Mouse (Mus musculus) embryonic fibroblast, embryonic 13.5 days (primary cell): ENCODE results near the gene Rhox2b. TPM values are rescaled to one million over a fixed set of nuclear protein-coding genes. Genes with fewer than 3 reads are reported as not detected.
"Not testable (repeated sequence)": the region's sequence is repeated elsewhere in the genome, so short reads cannot be mapped to it uniquely, and the experiment has no call there.

Experiments used
- H3K27ac ChIP-seq: 2 replicates; pipeline ENCODE4 v1.5.1; 2012; ENCODE audit warnings: low read length, control low read depth, inconsistent platforms; ENCODE audit not compliant: insufficient read depth
- H3K4me1 ChIP-seq: 2 replicates; pipeline ENCODE4 v1.6.1; 2011; ENCODE audit warnings: low read length; ENCODE audit not compliant: control insufficient read depth, insufficient read depth
- H3K4me3 ChIP-seq: 2 replicates; pipeline ENCODE4 v1.5.1; 2011; ENCODE audit warnings: mild to moderate bottlenecking, control low read depth, low read length; ENCODE audit not compliant: insufficient read depth
- polyA plus RNA-seq: library from polyadenylated mRNA; stranded (reverse); fragments of >200 nt; gene quantifications from 2 replicates; pipeline ENCODE4 v1.2.4, GENCODE M21; 2011; ENCODE audit warnings: low read depth; ENCODE audit not compliant: missing spikeins, insufficient read length

Gene Rhox2b
- polyA plus RNA-seq, result not detected in 2 replicates

GRCm38 (mm10) chrX:37411767-37412166 lies at the start of gene Rhox2b:
Rhox2b (plus strand) TSS chrX:37412067.
- H3K4me3 ChIP-seq, H3K27ac ChIP-seq, H3K4me1 ChIP-seq: not testable (repeated sequence)

- H3K4me1 ChIP-seq, H3K27ac ChIP-seq, H3K4me3 ChIP-seq: not testable (repeated sequence)
Observed at GRCm38 (mm10) chrX:37379728-37380127, 32.1 kb upstream of the Rhox2b start, which contains the start of gene Rhox3a2. Rhox3a2 (plus strand) TSS chrX:37380028.

GRCm38 (mm10) chrX:37390548-37390947 lies 21.3 kb upstream of the Rhox2b start, which contains the start of gene Rhox4a2:
Rhox4a2 (plus strand) TSS chrX:37390848.
- not testable (repeated sequence) for H3K4me3 ChIP-seq

GRCm38 (mm10) chrX:37432194-37432593 lies 20.3 kb downstream of the Rhox2b start, which contains the start of gene Rhox4b:
Rhox4b (plus strand) TSS chrX:37432494.
- not testable (repeated sequence) for H3K4me1 ChIP-seq, H3K27ac ChIP-seq, H3K4me3 ChIP-seq

More at GRCm38 (mm10) chrX:37390548-37390947, 21.3 kb upstream of the Rhox2b start, which contains the start of gene Rhox4a2:
- H3K4me1 ChIP-seq, H3K27ac ChIP-seq: not testable (repeated sequence)

- not testable (repeated sequence) for H3K4me1 ChIP-seq, H3K4me3 ChIP-seq, H3K27ac ChIP-seq
Observed at GRCm38 (mm10) chrX:37453380-37453779, 41.5 kb downstream of the Rhox2b start, which contains the start of gene Rhox2c. Rhox2c (plus strand) TSS chrX:37453680.

GRCm38 (mm10) chrX:37458285-37458684 lies 46.4 kb downstream of the Rhox2b start, which contains the start of gene Rhox3c:
Rhox3c (plus strand) TSS chrX:37458585.
- H3K4me1 ChIP-seq, H3K27ac ChIP-seq, H3K4me3 ChIP-seq: not testable (repeated sequence)

Other genes starting within 250 kb of the Rhox2b start
- not detected in 2 replicates for gene Akap14, start 243.2 kb upstream of the Rhox2b start, polyA plus RNA-seq
- gene Ndufa1, start 220.9 kb upstream of the Rhox2b start, polyA plus RNA-seq, result 118 and 124 TPM in 2 replicates
- 3.1 and 4.1 TPM in 2 replicates for gene Rnf113a1, start 220.8 kb upstream of the Rhox2b start, polyA plus RNA-seq
- gene Gm9, start 201.0 kb upstream of the Rhox2b start, polyA plus RNA-seq, result not detected in 2 replicates
- not detected in 2 replicates for gene Rhox1, start 189.8 kb upstream of the Rhox2b start, polyA plus RNA-seq
- not detected in 2 replicates for gene Rhox2a, start 167.1 kb upstream of the Rhox2b start, polyA plus RNA-seq
- not detected in 2 replicates for gene Rhox3a, start 162.1 kb upstream of the Rhox2b start, polyA plus RNA-seq
- gene Rhox4a, start 146.7 kb upstream of the Rhox2b start, polyA plus RNA-seq, result not detected in 2 replicates
- not detected in 2 replicates for gene Rhox3a2, start 32.0 kb upstream of the Rhox2b start, polyA plus RNA-seq
- not detected in 2 replicates for gene Rhox4a2, start 21.2 kb upstream of the Rhox2b start, polyA plus RNA-seq
- not detected in 2 replicates for gene Rhox4b, start 20.4 kb downstream of the Rhox2b start, polyA plus RNA-seq
- gene Rhox2c, start 41.6 kb downstream of the Rhox2b start, polyA plus RNA-seq, result not detected in 2 replicates
- not detected in 2 replicates for gene Rhox3c, start 46.5 kb downstream of the Rhox2b start, polyA plus RNA-seq
- not detected in 2 replicates for gene Rhox4c, start 68.3 kb downstream of the Rhox2b start, polyA plus RNA-seq
- not detected in 2 replicates for gene Rhox2d, start 81.4 kb downstream of the Rhox2b start, polyA plus RNA-seq
- not detected in 2 replicates for gene Rhox4d, start 102.3 kb downstream of the Rhox2b start, polyA plus RNA-seq
- not detected in 2 replicates for gene Rhox2e, start 118.4 kb downstream of the Rhox2b start, polyA plus RNA-seq
- gene Rhox3e, start 130.0 kb downstream of the Rhox2b start, polyA plus RNA-seq, result not detected in 2 replicates
- not detected in 2 replicates for gene Rhox4e, start 145.3 kb downstream of the Rhox2b start, polyA plus RNA-seq
- not detected in 2 replicates for gene Rhox2f, start 159.3 kb downstream of the Rhox2b start, polyA plus RNA-seq
- not detected in 2 replicates for gene Rhox3f, start 168.9 kb downstream of the Rhox2b start, polyA plus RNA-seq
- gene Rhox4f, start 195.6 kb downstream of the Rhox2b start, polyA plus RNA-seq, result not detected in 2 replicates
- not detected in 2 replicates for gene Rhox3g, start 216.5 kb downstream of the Rhox2b start, polyA plus RNA-seq
- not detected in 2 replicates for gene Rhox2g, start 231.4 kb downstream of the Rhox2b start, polyA plus RNA-seq
- not detected in 2 replicates for gene Rhox4g, start 239.3 kb downstream of the Rhox2b start, polyA plus RNA-seq